Mouse (Mus musculus): ENCODE measurements around the gene Gm21650.
"Not testable (repeated sequence)": the region's sequence is repeated elsewhere in the genome, so short reads cannot be mapped to it uniquely, and the experiment has no call there.

Gene Gm21650

GRCm38 (mm10) chrY:77692508-77692907, at the start of gene Gm21650:
TSS of gene Gm21650 (plus strand) at chrY:77692808.
- DNase-seq: not testable (repeated sequence)
